Mouse (Mus musculus) central nervous system, embryonic 14 days (tissue): ENCODE results near the gene Zap70. TPM values are rescaled to one million over a fixed set of nuclear protein-coding genes. Genes with fewer than 3 reads are reported as not detected.

Experiments
- polyA plus RNA-seq: library from polyadenylated mRNA; depleted of rRNA; stranded (reverse); fragments of >200 nt; gene quantifications from 2 replicates; pipeline ENCODE4 v1.2.3, GENCODE M21; 2012; rRNA removed

Zap70 gene
- 0.91 and 0.95 TPM in 2 replicates for polyA plus RNA-seq

GRCm38 (mm10) chr1:36761568-36761967 is at the start of gene Zap70:
Zap70 (plus strand) TSS chr1:36761798.

GRCm38 (mm10) chr1:36714311-36714710 is 47.3 kb upstream of the Zap70 start, which contains the start of gene Actr1b:
Actr1b (minus strand) TSS chr1:36714422.

Other genes with a start within 250 kb of the Zap70 start
- 31.5 and 33.1 TPM in 2 replicates for gene Cnnm3, start 249.9 kb upstream of the Zap70 start, polyA plus RNA-seq
- gene Ankrd23, start 224.9 kb upstream of the Zap70 start, polyA plus RNA-seq = 18.3 and 20.0 TPM in 2 replicates
- gene Gm42417, start 222.4 kb upstream of the Zap70 start, polyA plus RNA-seq = 0.06 and 0.12 TPM in 2 replicates
- 18.2 and 20.9 TPM in 2 replicates for gene Ankrd39, start 214.4 kb upstream of the Zap70 start, polyA plus RNA-seq
- gene Sema4c, start 203.4 kb upstream of the Zap70 start, polyA plus RNA-seq = 60.2 and 63.2 TPM in 2 replicates
- gene Fam178b, start 78.6 kb upstream of the Zap70 start, polyA plus RNA-seq = 0.30 and 0.33 TPM in 2 replicates
- gene Cox5b, start 70.3 kb upstream of the Zap70 start, polyA plus RNA-seq = 407 and 420 TPM in 2 replicates
- 0.09 and 0.26 TPM in 2 replicates for gene 4933424G06Rik, start 51.6 kb upstream of the Zap70 start, polyA plus RNA-seq
- gene Actr1b, start 47.4 kb upstream of the Zap70 start, polyA plus RNA-seq = 205 and 209 TPM in 2 replicates
- gene Tmem131, start 181.9 kb downstream of the Zap70 start, polyA plus RNA-seq = 43.7 and 44.5 TPM in 2 replicates